22 mouse cellular contexts compared by ENCODE assay signal in genomic region chr6:135584782-135585181, GRCm38 (mm10).
DNase-seq lines count a peak whose midpoint lies in the region; ATAC-seq lines count a peak whose summit lies in the region.
"Had no signal": no experiment of that assay in that cellular context is flagged by ENCODE, and none has a peak within 500 bp of the region (broad histone marks: within the 10 kb centered on the region; RNA-seq: fewer than 3 reads in every experiment).

No protein-coding gene starts in this region.

- no peaks in the 10 kb centered on the region for H3K9me3 ChIP-seq in embryonic facial prominence, embryonic 12.5 days
- H3K9me3 ChIP-seq in embryonic facial prominence, embryonic 10.5 days, result no peaks in the 10 kb centered on the region
- no peaks in the 10 kb centered on the region for H3K9me3 ChIP-seq in limb, embryonic 11.5 days (ENCODE audit: control insufficient read depth, low read length)
- no peaks in the 10 kb centered on the region for H3K9me3 ChIP-seq in limb, embryonic 10.5 days (replicated peaks)
- H3K9me3 ChIP-seq in neural tube, embryonic 14.5 days (ENCODE audit: control insufficient read depth, low read length), result no peaks in the 10 kb centered on the region
- H3K9me3 ChIP-seq in neural tube, embryonic 15.5 days (replicated peaks), result no peaks in the 10 kb centered on the region
- H3K9me3 ChIP-seq: heart, embryonic 10.5 days; heart, embryonic 13.5 days; hindbrain, embryonic 12.5 days; hindbrain, embryonic 15.5 days had no signal

- no peak overlapping the region for H3K9ac ChIP-seq in embryonic facial prominence, embryonic 12.5 days
- H3K9ac ChIP-seq in limb, embryonic 11.5 days (ENCODE audit: low read length), result no peak overlapping the region
- no peak overlapping the region for H3K9ac ChIP-seq in neural tube, embryonic 14.5 days (replicated peaks; ENCODE audit: low read depth, low read length)
- H3K9ac ChIP-seq in neural tube, embryonic 15.5 days (replicated peaks), result no peak overlapping the region
- H3K9ac ChIP-seq: forebrain, postnatal 0 days; heart, embryonic 13.5 days; hindbrain, embryonic 12.5 days; hindbrain, embryonic 15.5 days had no signal

- no peak overlapping the region for H3K27ac ChIP-seq in embryonic facial prominence, embryonic 12.5 days
- H3K27ac ChIP-seq in embryonic facial prominence, embryonic 10.5 days (replicated peaks), result no peak overlapping the region
- H3K27ac ChIP-seq in limb, embryonic 11.5 days (replicated peaks; ENCODE audit: low read depth, low read length), result no peak overlapping the region
- H3K27ac ChIP-seq in limb, embryonic 10.5 days, result no peak overlapping the region
- H3K27ac ChIP-seq in neural tube, embryonic 14.5 days (ENCODE audit: low read depth, low read length), result no peak overlapping the region
- H3K27ac ChIP-seq in neural tube, embryonic 15.5 days (replicated peaks), result no peak overlapping the region
- H3K27ac ChIP-seq: heart, adult 2 months; heart, embryonic 10.5 days; heart, embryonic 13.5 days; hindbrain, embryonic 12.5 days; hindbrain, embryonic 15.5 days had no signal

- H3K27me3 ChIP-seq in embryonic facial prominence, embryonic 12.5 days, result no peaks in the 10 kb centered on the region
- no peaks in the 10 kb centered on the region for H3K27me3 ChIP-seq in embryonic facial prominence, embryonic 10.5 days (replicated peaks; ENCODE audit: low read depth, poor library complexity, severe bottlenecking)
- no peaks in the 10 kb centered on the region for H3K27me3 ChIP-seq in limb, embryonic 11.5 days (ENCODE audit: control insufficient read depth, insufficient read depth, low read length)
- H3K27me3 ChIP-seq in limb, embryonic 10.5 days (ENCODE audit: low read depth, poor library complexity, severe bottlenecking), result no peaks in the 10 kb centered on the region
- no peaks in the 10 kb centered on the region for H3K27me3 ChIP-seq in neural tube, embryonic 14.5 days (ENCODE audit: control insufficient read depth, insufficient read depth, low read length)
- no peaks in the 10 kb centered on the region for H3K27me3 ChIP-seq in neural tube, embryonic 15.5 days (replicated peaks)
- H3K27me3 ChIP-seq: heart, embryonic 13.5 days; hindbrain, embryonic 12.5 days; hindbrain, embryonic 15.5 days had no signal

- H3K4me2 ChIP-seq in embryonic facial prominence, embryonic 12.5 days (replicated peaks), result no peak overlapping the region
- no peak overlapping the region for H3K4me2 ChIP-seq in limb, embryonic 11.5 days (ENCODE audit: low read depth, severe bottlenecking)
- H3K4me2 ChIP-seq in neural tube, embryonic 14.5 days (ENCODE audit: low read depth, low read length), result no peak overlapping the region
- no peak overlapping the region for H3K4me2 ChIP-seq in neural tube, embryonic 15.5 days
- H3K4me2 ChIP-seq: heart, embryonic 13.5 days; hindbrain, embryonic 12.5 days; hindbrain, embryonic 15.5 days had no signal

- no peaks in the 10 kb centered on the region for H3K4me1 ChIP-seq in embryonic facial prominence, embryonic 12.5 days
- H3K4me1 ChIP-seq in embryonic facial prominence, embryonic 10.5 days, result no peaks in the 10 kb centered on the region
- no peaks in the 10 kb centered on the region for H3K4me1 ChIP-seq in limb, embryonic 11.5 days (ENCODE audit: control insufficient read depth, insufficient read depth, low read length)
- H3K4me1 ChIP-seq in limb, embryonic 10.5 days, result no peaks in the 10 kb centered on the region
- H3K4me1 ChIP-seq in neural tube, embryonic 14.5 days (ENCODE audit: control insufficient read depth, insufficient read depth, low read length), result no peaks in the 10 kb centered on the region
- H3K4me1 ChIP-seq in neural tube, embryonic 15.5 days, result peaks cover 11% of the 10 kb centered on the region
- H3K4me1 ChIP-seq: heart, embryonic 10.5 days; heart, embryonic 13.5 days; hindbrain, embryonic 12.5 days had no signal

- no peak for DNase-seq in embryonic facial prominence, embryonic 10.5 days (ENCODE audit: low spot score)
- no peak for DNase-seq in limb, embryonic 11.5 days (ENCODE audit: low spot score)
- no peak for DNase-seq in limb, embryonic 10.5 days (ENCODE audit: low spot score)
- DNase-seq in urinary bladder, adult 18-20 months (ENCODE audit: low spot score in 2 of 2), result no peak
- DNase-seq: adrenal gland, adult 2 months; adrenal gland, postnatal 14 days; cerebellum, adult 11 months; cerebellum, adult 2 months; cerebellum, adult 9-11 months; cerebellum, postnatal 25 days; forebrain, postnatal 0 days; gastrocnemius, postnatal 25 days; heart, adult 2 months had no signal

- H3K4me3 ChIP-seq in embryonic facial prominence, embryonic 12.5 days, result no peak overlapping the region
- H3K4me3 ChIP-seq in embryonic facial prominence, embryonic 10.5 days, result no peak overlapping the region
- no peak overlapping the region for H3K4me3 ChIP-seq in limb, embryonic 11.5 days (ENCODE audit: low read depth, low read length)
- no peak overlapping the region for H3K4me3 ChIP-seq in limb, embryonic 10.5 days
- H3K4me3 ChIP-seq in neural tube, embryonic 14.5 days (ENCODE audit: low read depth, low read length), result no peak overlapping the region
- H3K4me3 ChIP-seq in neural tube, embryonic 15.5 days (replicated peaks), result no peak overlapping the region
- H3K4me3 ChIP-seq: heart, adult 2 months; heart, embryonic 10.5 days; heart, embryonic 13.5 days; hindbrain, embryonic 12.5 days; hindbrain, embryonic 15.5 days had no signal

- ATAC-seq in embryonic facial prominence, embryonic 12.5 days (ENCODE audit: insufficient number of reproducible peaks, insufficient read depth, low FRiP score, low TSS enrichment), result peak; percentile 64; the same call in 1 of the 2 replicates
- ATAC-seq in limb, embryonic 11.5 days (ENCODE audit: insufficient number of reproducible peaks, low FRiP score, low TSS enrichment, low read depth), result 0 out of 2 replicates have a peak, but pooled peaks have one; percentile 17
- ATAC-seq in neural tube, embryonic 14.5 days (ENCODE audit: low read depth), result peak; percentile 28; the same call in 1 of the 2 replicates
- ATAC-seq in neural tube, embryonic 15.5 days (ENCODE audit: low FRiP score), result no peak
- ATAC-seq: forebrain, embryonic 14.5 days; forebrain, postnatal 0 days; Patski had no signal

- H3K36me3 ChIP-seq in embryonic facial prominence, embryonic 12.5 days, result no peaks in the 10 kb centered on the region
- H3K36me3 ChIP-seq in embryonic facial prominence, embryonic 10.5 days (replicated peaks), result no peaks in the 10 kb centered on the region
- no peaks in the 10 kb centered on the region for H3K36me3 ChIP-seq in limb, embryonic 11.5 days (ENCODE audit: control insufficient read depth, insufficient read depth, low read length)
- H3K36me3 ChIP-seq in limb, embryonic 10.5 days, result no peaks in the 10 kb centered on the region
- H3K36me3 ChIP-seq in neural tube, embryonic 14.5 days (ENCODE audit: control insufficient read depth, insufficient read depth, low read length), result no peaks in the 10 kb centered on the region
- H3K36me3 ChIP-seq in neural tube, embryonic 15.5 days, result no peaks in the 10 kb centered on the region
- H3K36me3 ChIP-seq: heart, embryonic 10.5 days; heart, embryonic 13.5 days; hindbrain, embryonic 12.5 days; hindbrain, embryonic 15.5 days had no signal

- 81% methylated on average over 2 of the region's 2 CpGs for WGBS in embryonic facial prominence, embryonic 12.5 days
- WGBS in embryonic facial prominence, embryonic 10.5 days, result 94% methylated on average over 2 of the region's 2 CpGs
- 81% methylated on average over 2 of the region's 2 CpGs for WGBS in limb, embryonic 11.5 days
- 92% methylated on average over 2 of the region's 2 CpGs for WGBS in limb, embryonic 10.5 days
- WGBS in neural tube, embryonic 14.5 days, result 100% methylated on average over 2 of the region's 2 CpGs
- WGBS in neural tube, embryonic 15.5 days, result 91% methylated on average over 2 of the region's 2 CpGs
